Mouse (Mus musculus) myocyte (in vitro differentiated cells): Measurements from ENCODE around the gene Bcl6.

Experiments used
- POLR2A ChIP-seq: IDR thresholded peaks from one replicate; pipeline ENCODE4 v1.6.1; 2011; ENCODE audit warnings: low read depth, mild to moderate bottlenecking, control low read depth, moderate library complexity; ENCODE audit not compliant: insufficient read length
- USF1 ChIP-seq: IDR thresholded peaks from one replicate; pipeline ENCODE4 v1.6.1; 2011; ENCODE audit warnings: low read depth, mild to moderate bottlenecking, control low read depth, moderate library complexity

DNA sequence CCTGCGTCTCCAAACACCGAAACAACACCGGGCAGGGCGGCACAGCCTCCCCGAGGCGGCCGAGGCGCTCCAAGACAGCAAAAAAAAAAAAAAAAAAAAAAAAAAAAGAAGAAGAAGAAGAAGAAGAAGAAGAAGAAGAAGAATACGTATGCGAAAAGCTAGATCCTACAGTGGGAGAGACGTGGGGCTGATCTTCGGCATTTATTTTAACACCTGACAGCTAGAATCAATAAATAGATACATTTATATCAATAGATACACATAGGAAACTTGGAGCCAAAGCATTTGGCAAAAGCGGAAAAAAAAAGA, 541 bp downstream of the Bcl6 start:
- TF ChIP-seq USF1 (no peak), POLR2A (no peak)
